Mouse (Mus musculus) spleen, adult 2 months (tissue): ENCODE measurements around the gene Wipf2.

Experiments used
- CTCF ChIP-seq: fragments of 200-500 bp; IDR thresholded peaks from 2 replicates; pipeline ENCODE4 v1.5.1; 2011; ENCODE audit warnings: mild to moderate bottlenecking, inconsistent platforms; ENCODE audit not compliant: insufficient read depth, insufficient read length, insufficient replicate concordance; ENCODE audit errors: extremely low read depth
- POLR2A ChIP-seq: fragments of 200-500 bp; IDR thresholded peaks from 2 replicates; pipeline ENCODE4 v1.6.1; 2011; ENCODE audit warnings: low read depth, low read length, inconsistent platforms

DNA sequence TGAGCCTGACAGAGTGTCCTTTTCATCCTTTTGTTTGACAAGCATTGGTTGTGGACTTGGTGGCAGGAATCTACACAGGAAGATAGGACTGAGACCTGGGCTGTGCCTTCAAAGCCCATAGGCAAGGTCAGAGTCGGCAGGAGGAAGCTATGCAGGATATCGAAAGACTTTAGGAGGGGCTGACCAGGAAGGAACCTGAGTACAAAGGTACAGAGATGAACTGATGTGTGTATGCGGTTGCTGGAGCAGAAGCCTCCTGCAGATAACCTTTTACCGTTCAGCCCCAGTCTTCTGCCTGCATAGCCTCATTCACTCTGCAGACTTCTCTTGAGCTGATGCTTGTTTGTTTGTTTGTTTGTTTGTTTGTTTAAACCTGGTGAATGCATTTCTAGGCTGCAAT, 42.1 kb downstream of the Wipf2 start:
- no peak for TF ChIP-seq POLR2A
- TF ChIP-seq CTCF = no peak
